Mouse (Mus musculus) liver, embryonic 11.5 days (tissue): ENCODE measurements around the gene Aldh16a1. TPM values are rescaled to one million over a fixed set of nuclear protein-coding genes. Genes with fewer than 3 reads are reported as not detected.
A peak's percentile ranks its signal among the peaks of the same experiment; 100 is the strongest.
"Not testable (repeated sequence)": the region's sequence is repeated elsewhere in the genome, so short reads cannot be mapped to it uniquely, and the experiment has no call there.

Source experiments
- ATAC-seq: fragments of 200-750 bp; cut with Nextera tagmentation; replicated peaks from 2 replicates; pipeline ENCODE4 v1.8.0; 2017; ENCODE audit warnings: moderate number of reproducible peaks, mild to moderate bottlenecking, moderate TSS enrichment, moderate library complexity; ENCODE audit not compliant: low FRiP score
- DNase-seq: peaks from one replicate; pipeline ENCODE4 v3.0.0-alpha.2; 2017; ENCODE audit warnings: low spot score
- H3K27ac ChIP-seq: fragments of 300-500 bp; sonication (generic); 2 replicates; pipeline ENCODE4 v1.5.1; 2014; ENCODE audit warnings: mild to moderate bottlenecking, low read depth, low read length, control low read depth
- H3K27me3 ChIP-seq: fragments of 300-500 bp; sonication (generic); replicated peaks from 2 replicates; pipeline ENCODE4 v1.6.1; 2014; ENCODE audit warnings: low read length, mixed read lengths; ENCODE audit not compliant: control insufficient read depth, insufficient read depth
- H3K36me3 ChIP-seq: fragments of 300-500 bp; sonication (generic); 2 replicates; pipeline ENCODE4 v1.6.1; 2014; ENCODE audit warnings: mild to moderate bottlenecking, low read length, moderate library complexity, mixed read lengths; ENCODE audit not compliant: control insufficient read depth, insufficient read depth
- H3K4me1 ChIP-seq: fragments of 300-500 bp; sonication (generic); replicated peaks from 2 replicates; pipeline ENCODE4 v1.6.1; 2014; ENCODE audit warnings: low read length, mixed read lengths; ENCODE audit not compliant: control insufficient read depth, insufficient read depth
- H3K4me2 ChIP-seq: fragments of 300-500 bp; sonication (generic); 2 replicates; pipeline ENCODE4 v1.6.1; 2014; ENCODE audit warnings: mild to moderate bottlenecking, control low read depth, moderate library complexity
- H3K4me3 ChIP-seq: fragments of 300-500 bp; sonication (generic); 2 replicates; pipeline ENCODE4 v1.5.1; 2014; ENCODE audit warnings: low read depth, low read length, control low read depth
- H3K9ac ChIP-seq: fragments of 300-500 bp; sonication (generic); 2 replicates; pipeline ENCODE4 v1.6.1; 2014; ENCODE audit warnings: low read depth, low read length, control low read depth
- H3K9me3 ChIP-seq: fragments of 300-500 bp; sonication (generic); 2 replicates; pipeline ENCODE4 v1.6.1; 2016; ENCODE audit warnings: low read length, inconsistent platforms, mixed read lengths; ENCODE audit not compliant: control insufficient read depth
- WGBS: fragments of 180-500 bp; shearing (Covaris S2); extraction: QIAGEN DNeasy Blood & Tissue Kit; methylation state at CpG from one replicate; pipeline ENCODE4 v1.1.7; 2014; 5-methylcytosine and 5-hydroxymethylcytosine counted together
- polyA plus RNA-seq: library from polyadenylated mRNA; unstranded; fragments of >200 nt; fragmentation: Nextera tagmentation; extraction: Ambion mirVana; gene quantifications from 2 replicates; pipeline ENCODE4 v1.2.1, GENCODE M21; 2014

Gene Aldh16a1
- polyA plus RNA-seq, 1 experiment from 2014 or later: 60.6 TPM

GRCm38 (mm10) chr7:45112529-45112928 lies 41.9 kb downstream of the Aldh16a1 start:
- ATAC-seq: no peak
- H3K36me3 ChIP-seq: no peaks in the 10 kb centered on the region
- no peak for DNase-seq
- no peaks in the 10 kb centered on the region for H3K9me3 ChIP-seq
- WGBS: 41% methylated on average over 3 of the region's 3 CpGs
- H3K4me1 ChIP-seq: peaks cover 18% of the 10 kb centered on the region
- H3K9ac ChIP-seq: no peak overlapping the region
- no peak overlapping the region for H3K4me2 ChIP-seq
- H3K27me3 ChIP-seq: no peaks in the 10 kb centered on the region
- no peak overlapping the region for H3K4me3 ChIP-seq
- H3K27ac ChIP-seq: no peak overlapping the region

GRCm38 (mm10) chr7:45111940-45112339 lies 42.4 kb downstream of the Aldh16a1 start:
- ATAC-seq (no peak), DNase-seq (no peak)
- Histone ChIP-seq H3K9me3 (no peaks in the 10 kb centered on the region), H3K27me3 (no peaks in the 10 kb centered on the region), H3K4me2 (no peak overlapping the region; the same call in 1 of the 2 replicates), H3K36me3 (no peaks in the 10 kb centered on the region), H3K4me1 (peaks cover 18% of the 10 kb centered on the region), H3K9ac (no peak overlapping the region), H3K4me3 (no peak overlapping the region), H3K27ac (no peak overlapping the region)
- 58% methylated on average over 2 of the region's 2 CpGs for WGBS

DNA sequence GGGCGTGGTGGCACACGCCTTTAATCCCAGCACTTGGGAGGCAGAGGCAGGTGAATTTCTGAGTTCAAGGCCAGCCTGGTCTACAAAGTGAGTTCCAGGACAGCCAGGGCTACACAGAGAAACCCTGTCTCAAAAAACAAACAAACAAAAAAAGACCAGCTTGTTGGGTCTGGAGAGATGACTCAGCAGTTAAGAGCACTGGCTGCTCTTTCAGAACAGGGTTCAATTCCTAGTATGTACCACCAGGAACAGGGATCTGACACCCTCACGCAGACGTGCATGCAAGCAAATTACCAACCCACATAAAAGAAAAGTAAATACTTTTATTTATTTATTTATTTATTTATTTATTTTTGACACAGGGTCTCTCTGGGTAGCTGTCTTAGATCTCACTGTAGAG lies 44.3 kb downstream of the Aldh16a1 start:
- DNase-seq, H3K27ac ChIP-seq, ATAC-seq, H3K4me2 ChIP-seq, H3K9me3 ChIP-seq, H3K36me3 ChIP-seq, H3K4me3 ChIP-seq, H3K9ac ChIP-seq, H3K27me3 ChIP-seq: not testable (repeated sequence)
- peaks cover 15% of the 10 kb centered on the region for H3K4me1 ChIP-seq
- 78% methylated on average over 4 of the region's 4 CpGs for WGBS

DNA sequence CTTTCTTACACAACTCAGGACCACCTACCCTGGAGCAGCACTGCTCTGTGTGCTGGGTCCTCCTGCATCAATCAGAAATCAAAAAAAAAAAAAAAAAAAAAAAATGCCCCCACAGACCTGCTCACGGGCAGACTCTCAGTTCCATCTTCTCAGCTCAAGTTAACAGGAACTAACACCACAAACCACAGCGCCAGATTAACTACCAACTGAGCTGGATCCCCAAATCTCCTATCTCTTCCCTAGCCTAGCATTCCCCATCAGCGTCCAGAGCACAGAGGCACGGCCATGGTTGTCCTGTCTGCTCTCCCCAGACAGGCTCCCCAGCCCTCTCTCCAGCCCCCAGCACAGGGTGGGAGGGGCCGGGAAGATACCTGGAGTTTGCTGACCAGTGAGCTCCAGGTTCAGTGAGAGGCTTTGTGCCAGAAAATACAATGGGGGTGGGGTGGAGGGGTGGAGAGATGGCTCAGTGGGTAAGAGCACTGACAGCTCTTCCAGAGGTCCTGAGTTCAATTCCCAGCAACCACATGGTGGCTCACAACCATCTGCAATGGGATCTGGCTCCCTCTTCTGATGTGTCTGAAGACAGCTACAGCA lies 47.2 kb downstream of the Aldh16a1 start:
- 46% methylated on average over 5 of the region's 5 CpGs for WGBS
- Histone ChIP-seq H3K9me3 (no peaks in the 10 kb centered on the region), H3K9ac (no peak overlapping the region), H3K27me3 (no peaks in the 10 kb centered on the region), H3K4me2 (no peak overlapping the region), H3K36me3 (no peaks in the 10 kb centered on the region), H3K4me3 (no peak overlapping the region), H3K27ac (no peak overlapping the region), H3K4me1 (peaks cover 6% of the 10 kb centered on the region)
- DNase-seq: no peak
- ATAC-seq: no peak

DNA sequence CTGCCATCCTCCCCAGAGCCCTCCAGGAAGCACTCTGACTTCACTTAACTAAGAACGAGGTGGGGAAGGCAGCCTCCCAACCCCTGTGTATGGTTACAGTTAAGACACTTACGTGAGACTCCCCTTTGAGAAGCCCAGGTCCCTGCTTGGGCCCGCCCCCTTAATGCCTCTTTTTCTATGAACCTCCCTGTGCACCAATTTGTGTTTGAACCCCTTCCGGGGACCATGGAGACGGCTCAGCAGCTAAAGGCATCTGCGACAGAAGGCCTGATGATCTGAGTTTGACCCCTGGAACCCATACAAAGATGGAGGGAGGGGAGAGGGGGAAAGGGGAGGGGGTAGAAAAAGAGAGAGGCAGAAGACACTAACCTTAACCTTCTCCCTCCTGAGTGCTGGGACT lies 47.9 kb downstream of the Aldh16a1 start:
- ATAC-seq (no peak), DNase-seq (no peak)
- no peaks in the 10 kb centered on the region for H3K9me3 ChIP-seq
- no peaks in the 10 kb centered on the region for H3K27me3 ChIP-seq
- H3K9ac ChIP-seq: no peak overlapping the region
- 63% methylated on average over 6 of the region's 6 CpGs for WGBS
- H3K4me3 ChIP-seq: no peak overlapping the region
- H3K4me2 ChIP-seq: no peak overlapping the region
- H3K36me3 ChIP-seq: no peaks in the 10 kb centered on the region
- peaks cover 6% of the 10 kb centered on the region for H3K4me1 ChIP-seq
- no peak overlapping the region for H3K27ac ChIP-seq

DNA sequence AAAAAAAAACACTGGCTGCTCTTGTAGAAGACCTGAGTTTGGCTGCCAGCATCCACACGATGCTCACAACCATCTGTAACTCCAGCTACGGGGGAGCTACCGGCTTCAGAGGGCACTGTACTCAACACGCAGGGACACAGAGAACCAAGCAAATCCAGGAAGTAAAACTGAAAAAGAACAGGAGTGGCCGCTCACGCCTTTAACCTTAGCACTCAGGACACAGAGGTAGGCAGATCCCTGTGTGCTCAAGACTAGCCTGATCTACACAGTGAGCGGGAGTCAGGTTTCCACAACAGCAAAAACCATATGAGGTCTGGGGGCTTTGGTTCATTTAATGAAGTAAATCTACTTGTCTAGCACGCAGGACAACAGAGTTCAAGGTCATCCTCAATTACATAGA lies 48.9 kb downstream of the Aldh16a1 start:
- Histone ChIP-seq H3K27me3 (no peaks in the 10 kb centered on the region), H3K4me2 (no peak overlapping the region), H3K9ac (no peak overlapping the region), H3K4me3 (no peak overlapping the region), H3K27ac (no peak overlapping the region), H3K9me3 (no peaks in the 10 kb centered on the region), H3K36me3 (no peaks in the 10 kb centered on the region), H3K4me1 (peaks cover 6% of the 10 kb centered on the region)
- WGBS: 78% methylated on average over 8 of the region's 8 CpGs
- no peak for DNase-seq
- no peak for ATAC-seq

DNA sequence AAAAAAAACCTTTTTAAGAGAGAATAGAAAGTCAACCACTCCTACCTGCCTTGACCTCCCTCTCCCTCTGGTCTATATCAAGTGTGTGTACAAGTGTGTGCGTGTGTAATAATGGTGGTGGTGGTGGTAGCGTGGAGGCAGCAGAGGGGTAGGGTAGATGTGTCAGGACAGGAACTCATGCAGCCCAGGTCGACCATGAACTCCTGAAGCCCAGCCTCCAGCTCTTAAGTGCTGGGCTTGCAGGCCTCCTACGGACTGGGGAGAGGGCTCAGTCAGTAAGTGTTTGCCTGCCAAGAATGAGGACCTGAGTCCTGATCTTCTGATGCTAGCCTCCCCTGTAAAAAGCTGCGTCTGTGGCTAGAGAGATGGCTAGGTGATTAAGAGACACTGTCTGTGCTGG lies 49.4 kb downstream of the Aldh16a1 start:
- no peaks in the 10 kb centered on the region for H3K36me3 ChIP-seq
- H3K4me1 ChIP-seq: peaks cover 6% of the 10 kb centered on the region
- no peak overlapping the region for H3K9ac ChIP-seq
- no peak for DNase-seq
- 71% methylated on average over 5 of the region's 5 CpGs for WGBS
- no peak overlapping the region for H3K4me2 ChIP-seq
- no peak overlapping the region for H3K27ac ChIP-seq
- H3K27me3 ChIP-seq: no peaks in the 10 kb centered on the region
- no peaks in the 10 kb centered on the region for H3K9me3 ChIP-seq
- no peak overlapping the region for H3K4me3 ChIP-seq
- ATAC-seq: no peak

- Histone ChIP-seq H3K27me3 (no peaks in the 10 kb centered on the region), H3K4me2 (peak within 1 kb of the TSS; percentile 57), H3K27ac (peak within 1 kb of the TSS; percentile 50), H3K4me1 (peaks cover 6% of the 10 kb centered on the region), H3K36me3 (no peaks in the 10 kb centered on the region), H3K4me3 (peak within 1 kb of the TSS; percentile 5), H3K9me3 (no peaks in the 10 kb centered on the region), H3K9ac (0 out of 2 replicates have a peak within 1 kb of the TSS, but pooled peaks have one; percentile 35)
- 47% methylated on average over 7 of the region's 7 CpGs for WGBS
- no peak for DNase-seq
- ATAC-seq: peak; percentile 75
These were observed 50.7 kb downstream of the Aldh16a1 start, which contains the start of gene Fcgrt for GRCm38 (mm10) chr7:45103652-45104180. TSS of gene Fcgrt (minus strand) at chr7:45103851.

GRCm38 (mm10) chr7:45102940-45103585 lies 51.3 kb downstream of the Aldh16a1 start:
- WGBS: 62% methylated on average over 9 of the region's 9 CpGs
- no peak for ATAC-seq
- Histone ChIP-seq H3K27ac (peak overlapping the region; percentile 50; the same call in 1 of the 2 replicates), H3K9me3 (no peaks in the 10 kb centered on the region), H3K9ac (0 out of 2 replicates have a peak overlapping the region, but pooled peaks have one; percentile 35), H3K4me2 (peak overlapping the region; percentile 57), H3K4me3 (peak overlapping the region; percentile 5), H3K36me3 (no peaks in the 10 kb centered on the region), H3K4me1 (peaks cover 6% of the 10 kb centered on the region), H3K27me3 (no peaks in the 10 kb centered on the region)
- no peak for DNase-seq
